Mouse (Mus musculus) lung, embryonic 14.5 days (tissue): ENCODE measurements around the gene Tnk1. TPM values are rescaled to one million over a fixed set of nuclear protein-coding genes. Genes with fewer than 3 reads are reported as not detected.
A peak's percentile ranks its signal among the peaks of the same experiment; 100 is the strongest.

Experiments
- ATAC-seq: fragments of 200-750 bp; cut with Nextera tagmentation; 2 replicates; pipeline ENCODE4 v1.8.0; 2017; ENCODE audit warnings: mild to moderate bottlenecking, moderate TSS enrichment, moderate library complexity; ENCODE audit not compliant: insufficient read depth
- DNase-seq: peaks from one replicate; pipeline ENCODE4 v3.0.0-alpha.2; 2015
- H3K27ac ChIP-seq: fragments of 300-500 bp; sonication (generic); 2 replicates; pipeline ENCODE4 v1.5.1; 2014; ENCODE audit warnings: low read depth, mild to moderate bottlenecking, moderate library complexity
- H3K27me3 ChIP-seq: fragments of 300-500 bp; sonication (generic); 2 replicates; pipeline ENCODE4 v1.6.1; 2014; ENCODE audit warnings: low read length, control low read depth; ENCODE audit not compliant: insufficient read depth
- H3K36me3 ChIP-seq: fragments of 300-500 bp; sonication (generic); 2 replicates; pipeline ENCODE4 v1.6.1; 2014; ENCODE audit warnings: control low read depth; ENCODE audit not compliant: insufficient read depth
- H3K4me1 ChIP-seq: fragments of 300-500 bp; sonication (generic); 2 replicates; pipeline ENCODE4 v1.6.1; 2014; ENCODE audit warnings: antibody characterized with exemption, control low read depth; ENCODE audit not compliant: insufficient read depth
- H3K4me2 ChIP-seq: fragments of 300-500 bp; sonication (generic); 2 replicates; pipeline ENCODE4 v1.6.1; 2014; ENCODE audit warnings: mild to moderate bottlenecking
- H3K4me3 ChIP-seq: fragments of 300-500 bp; sonication (generic); 2 replicates; pipeline ENCODE4 v1.5.1; 2014; ENCODE audit warnings: low read depth, low read length
- H3K9ac ChIP-seq: fragments of 300-500 bp; sonication (generic); 2 replicates; pipeline ENCODE4 v1.6.1; 2014
- H3K9me3 ChIP-seq: fragments of 300-500 bp; sonication (generic); 2 replicates; pipeline ENCODE4 v1.6.1; 2016; ENCODE audit warnings: low read depth, low read length, control low read depth
- CTCF ChIP-seq: IDR thresholded peaks from 2 replicates; pipeline ENCODE4 v1.5.1; 2016; ENCODE audit warnings: antibody characterized with exemption, low read depth
- WGBS: fragments of 180-500 bp; shearing (Covaris S2); extraction: QIAGEN DNeasy Blood & Tissue Kit; methylation state at CpG from one replicate; pipeline ENCODE4 v1.1.7; 2014; 5-methylcytosine and 5-hydroxymethylcytosine counted together
- polyA plus RNA-seq: library from polyadenylated mRNA; unstranded; fragments of >200 nt; fragmentation: Nextera tagmentation; extraction: Ambion mirVana; gene quantifications from 2 replicates; pipeline ENCODE4 v1.2.1, GENCODE M21; 2014

Tnk1 gene
- polyA plus RNA-seq, 1 experiment from 2014 or later: 6.1 TPM

GRCm38 (mm10) chr11:69878952-69879351 is 20.4 kb upstream of the Tnk1 start:
- Histone ChIP-seq H3K4me1 (peaks cover 25% of the 10 kb centered on the region), H3K27ac (no peak overlapping the region), H3K4me2 (peak overlapping the region; percentile 84), H3K4me3 (peak overlapping the region; percentile 51), H3K9ac (peak overlapping the region; percentile 38), H3K9me3 (no peaks in the 10 kb centered on the region), H3K36me3 (no peaks in the 10 kb centered on the region), H3K27me3 (no peaks in the 10 kb centered on the region)
- DNase-seq (no peak), ATAC-seq (no peak)
- TF ChIP-seq CTCF: no peak
- WGBS: 80% methylated on average over 6 of the region's 6 CpGs

DNA sequence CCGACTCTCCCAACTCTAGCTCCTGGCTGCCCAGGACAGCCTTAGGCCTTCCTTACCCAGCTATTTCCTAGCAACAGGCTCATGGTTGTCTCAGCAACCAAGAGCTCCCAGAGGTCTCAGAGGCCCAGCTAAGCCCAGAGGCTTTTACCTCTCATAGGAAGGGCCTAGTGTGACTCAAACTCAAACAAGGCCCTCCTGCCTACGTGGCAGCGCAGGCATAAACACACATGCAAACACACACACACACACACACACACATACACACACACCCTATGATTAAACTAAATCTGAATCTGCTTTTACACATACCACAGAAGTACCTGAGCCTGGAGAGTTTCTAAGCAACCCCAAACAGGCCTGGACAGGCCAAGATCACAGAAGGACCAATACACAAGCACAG is 19.9 kb upstream of the Tnk1 start:
- Histone ChIP-seq H3K36me3 (no peaks in the 10 kb centered on the region), H3K4me3 (no peak overlapping the region; the same call in 1 of the 2 replicates), H3K4me1 (peaks cover 25% of the 10 kb centered on the region), H3K9me3 (no peaks in the 10 kb centered on the region), H3K27me3 (no peaks in the 10 kb centered on the region), H3K27ac (no peak overlapping the region), H3K9ac (peak overlapping the region; percentile 38; the same call in 1 of the 2 replicates), H3K4me2 (peak overlapping the region; percentile 84; the same call in 1 of the 2 replicates)
- DNase-seq: no peak
- 76% methylated on average over 3 of the region's 3 CpGs for WGBS
- ATAC-seq: no peak
- no peak for TF ChIP-seq CTCF

DNA sequence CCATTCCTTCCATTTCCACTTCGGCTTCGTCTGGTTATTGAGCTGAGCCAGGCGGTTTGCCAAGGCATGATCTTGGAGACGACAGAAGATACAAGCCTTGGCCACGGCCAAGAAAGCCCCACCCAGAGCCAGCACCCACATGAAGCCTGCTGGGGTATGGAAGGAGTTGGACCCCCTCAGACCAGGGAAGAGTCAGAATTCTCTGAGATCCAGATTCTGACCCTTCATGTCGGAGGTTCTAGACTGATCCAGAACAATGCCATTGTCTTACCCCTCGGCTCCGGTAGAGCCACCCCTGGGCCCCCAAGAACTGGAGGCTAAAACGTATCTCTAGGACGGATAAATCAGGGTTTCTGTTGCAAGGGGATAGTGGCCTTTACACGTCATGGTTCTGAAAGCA is 19.3 kb upstream of the Tnk1 start, which contains the start of gene Tmem95:
Tmem95 (minus strand) TSS at position 141 of the 400 bp plus-strand sequence.
- peak within 1 kb of the TSS; percentile 70; the same call in 1 of the 2 replicates for H3K27ac ChIP-seq
- DNase-seq: no peak
- H3K4me2 ChIP-seq: peak within 1 kb of the TSS; percentile 84
- H3K36me3 ChIP-seq: no peaks in the 10 kb centered on the region
- 83% methylated on average over 11 of the region's 11 CpGs for WGBS
- ATAC-seq: no peak
- H3K9me3 ChIP-seq: no peaks in the 10 kb centered on the region
- H3K4me3 ChIP-seq: peak within 1 kb of the TSS; percentile 51; the same call in 1 of the 2 replicates
- peak within 1 kb of the TSS; percentile 38 for H3K9ac ChIP-seq
- no peak for TF ChIP-seq CTCF
- H3K4me1 ChIP-seq: peaks cover 25% of the 10 kb centered on the region
- no peaks in the 10 kb centered on the region for H3K27me3 ChIP-seq

DNA sequence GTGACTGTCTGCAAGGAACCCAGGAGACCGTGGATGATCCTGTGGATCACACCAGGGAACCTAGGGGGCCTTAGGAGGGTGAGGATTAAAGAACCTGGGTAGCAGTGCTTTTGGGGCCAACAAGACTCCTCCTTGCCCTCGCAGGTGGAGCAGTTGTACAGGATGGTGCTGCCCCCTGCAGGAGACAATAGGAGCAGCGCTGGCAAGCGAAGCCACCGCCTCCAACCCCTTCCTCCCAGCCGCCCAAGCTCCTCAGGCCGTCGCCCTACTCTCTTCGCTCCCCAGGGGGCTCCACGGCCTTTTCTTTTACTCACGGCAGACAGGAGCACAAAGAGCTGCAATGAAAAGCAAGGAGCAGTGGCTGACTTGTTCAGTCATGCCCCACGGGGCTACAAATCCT is 18.3 kb upstream of the Tnk1 start:
- Histone ChIP-seq H3K4me3 (no peak overlapping the region), H3K4me1 (peaks cover 20% of the 10 kb centered on the region), H3K27ac (peak overlapping the region; percentile 70; the same call in 1 of the 2 replicates), H3K9me3 (no peaks in the 10 kb centered on the region), H3K27me3 (no peaks in the 10 kb centered on the region), H3K9ac (peak overlapping the region; percentile 35), H3K36me3 (no peaks in the 10 kb centered on the region), H3K4me2 (peak overlapping the region; percentile 44)
- TF ChIP-seq CTCF: peak; percentile 90
- 4% methylated on average over 12 of the region's 12 CpGs for WGBS
- peak; percentile 56 for ATAC-seq
- DNase-seq: peak; percentile 92

DNA sequence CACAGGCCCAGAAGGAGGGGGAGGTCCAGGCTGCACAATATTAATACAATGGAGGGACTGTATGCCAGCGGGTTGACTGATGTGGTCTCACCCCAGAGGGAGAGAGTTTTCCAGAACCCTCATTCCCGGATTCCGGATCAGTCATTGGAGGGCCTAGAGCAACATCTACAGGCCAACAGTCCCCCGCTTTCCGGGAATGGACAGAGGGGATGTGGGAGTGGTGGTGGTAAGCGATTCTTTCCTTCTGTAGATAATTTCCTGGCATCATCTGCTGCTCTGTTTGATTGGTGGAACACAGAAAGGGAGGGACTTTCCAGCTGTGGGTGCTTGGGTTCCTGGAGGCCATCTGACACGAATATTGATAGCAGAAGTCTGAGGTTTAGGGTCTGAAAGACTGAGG is 17.7 kb upstream of the Tnk1 start:
- Histone ChIP-seq H3K9ac (no peak overlapping the region), H3K4me1 (peaks cover 16% of the 10 kb centered on the region), H3K27ac (peak overlapping the region; percentile 70), H3K4me2 (no peak overlapping the region; the same call in 1 of the 2 replicates), H3K27me3 (no peaks in the 10 kb centered on the region), H3K4me3 (no peak overlapping the region), H3K9me3 (no peaks in the 10 kb centered on the region), H3K36me3 (no peaks in the 10 kb centered on the region)
- peak; percentile 16; the same call in 1 of the 2 replicates for ATAC-seq
- no peak; the same call in 1 of the 2 replicates for TF ChIP-seq CTCF
- peak; percentile 71 for DNase-seq
- WGBS: 20% methylated on average over 7 of the region's 7 CpGs

DNA sequence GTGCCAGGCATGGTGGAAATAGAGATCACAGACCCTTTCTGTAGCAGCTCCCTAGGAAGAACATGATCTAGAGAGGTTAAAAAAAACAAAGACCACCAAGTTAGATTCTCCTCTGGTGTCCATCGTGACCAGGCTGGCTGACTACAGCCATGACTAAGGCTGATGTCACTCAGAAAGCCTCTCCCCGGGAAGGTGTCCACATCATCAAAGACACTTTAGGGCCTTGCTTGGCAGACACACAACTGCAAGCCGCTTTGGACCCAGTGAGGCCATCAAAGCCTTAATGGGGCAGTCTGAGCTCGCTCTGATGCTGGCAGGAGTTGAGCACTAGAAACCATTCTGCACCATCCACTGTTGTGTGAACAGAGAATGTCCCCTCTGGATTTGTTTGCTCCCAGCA is 13.9 kb upstream of the Tnk1 start:
- no peak for TF ChIP-seq CTCF
- no peak overlapping the region for H3K9ac ChIP-seq
- WGBS: 75% methylated on average over 4 of the region's 4 CpGs
- H3K36me3 ChIP-seq: no peaks in the 10 kb centered on the region
- H3K4me1 ChIP-seq: peaks cover 6% of the 10 kb centered on the region; the same call in 1 of the 2 replicates
- DNase-seq: no peak
- ATAC-seq: no peak
- no peak overlapping the region for H3K4me3 ChIP-seq
- H3K4me2 ChIP-seq: no peak overlapping the region
- H3K27ac ChIP-seq: no peak overlapping the region
- H3K27me3 ChIP-seq: no peaks in the 10 kb centered on the region
- H3K9me3 ChIP-seq: no peaks in the 10 kb centered on the region

- no peak overlapping the region for H3K9ac ChIP-seq
- H3K27me3 ChIP-seq: no peaks in the 10 kb centered on the region
- no peak for TF ChIP-seq CTCF
- H3K4me3 ChIP-seq: no peak overlapping the region
- 83% methylated on average over 7 of the region's 7 CpGs for WGBS
- DNase-seq: no peak
- no peak overlapping the region for H3K4me2 ChIP-seq
- H3K27ac ChIP-seq: no peak overlapping the region
- H3K9me3 ChIP-seq: no peaks in the 10 kb centered on the region
- H3K4me1 ChIP-seq: peaks cover 6% of the 10 kb centered on the region; the same call in 1 of the 2 replicates
- no peaks in the 10 kb centered on the region for H3K36me3 ChIP-seq
- ATAC-seq: no peak
Observed at GRCm38 (mm10) chr11:69871822-69872221, 13.3 kb upstream of the Tnk1 start.
